ENCODE assay signal across 21 mouse cellular contexts in genomic region chr9:91409771-91410170, GRCm38 (mm10). TPM values are rescaled to one million over a fixed set of nuclear protein-coding genes. Genes with fewer than 3 reads are reported as not detected.
DNase-seq lines count a peak whose midpoint lies in the region; ATAC-seq and TF ChIP-seq lines count a peak whose summit lies in the region.
"Had no signal": no experiment of that assay in that cellular context is flagged by ENCODE, and none has a peak within 500 bp of the region (broad histone marks: within the 10 kb centered on the region; RNA-seq: fewer than 3 reads in every experiment).

No protein-coding gene starts in this region.

- H3K4me2 ChIP-seq in hindbrain, embryonic 13.5 days: peak overlapping the region; percentile 27; the same call in 1 of the 2 replicates
- H3K4me2 ChIP-seq in hindbrain, embryonic 12.5 days (replicated peaks): no peak overlapping the region; the same call in 1 of the 2 replicates
- H3K4me2 ChIP-seq in forebrain, postnatal 0 days (ENCODE audit: low read depth): no peak overlapping the region
- H3K4me2 ChIP-seq in neural tube, embryonic 13.5 days: peak overlapping the region; percentile 27
- H3K4me2 ChIP-seq: heart, embryonic 11.5 days; liver, embryonic 12.5 days; lung, embryonic 14.5 days had no signal

- H3K4me3 ChIP-seq in hindbrain, embryonic 13.5 days: no peak overlapping the region
- no peak overlapping the region for H3K4me3 ChIP-seq in hindbrain, embryonic 12.5 days
- no peak overlapping the region for H3K4me3 ChIP-seq in forebrain, postnatal 0 days (ENCODE audit: low read depth, low read length)
- no peak overlapping the region for H3K4me3 ChIP-seq in neural tube, embryonic 13.5 days
- no peak overlapping the region for H3K4me3 ChIP-seq in thymus, adult 2 months (ENCODE audit: control insufficient read depth, insufficient read depth, low read length)
- H3K4me3 ChIP-seq: left cerebral cortex, adult 2 months; liver, embryonic 12.5 days had no signal

- TF ChIP-seq POLR2A in brain, embryonic 14.5 days (IDR thresholded peaks at IDR 0.05; ENCODE audit: borderline replicate concordance, extremely low read depth, insufficient read depth, insufficient read length, poor library complexity, severe bottlenecking): no peak
- TF ChIP-seq POLR2A in thymus, adult 2 months (IDR thresholded peaks at IDR 0.05; ENCODE audit: control insufficient read depth, extremely low read depth, insufficient read depth, low read length, poor library complexity): no peak

- no peak overlapping the region for H3K9ac ChIP-seq in hindbrain, embryonic 13.5 days
- no peak overlapping the region for H3K9ac ChIP-seq in hindbrain, embryonic 12.5 days
- no peak overlapping the region for H3K9ac ChIP-seq in forebrain, postnatal 0 days
- H3K9ac ChIP-seq in neural tube, embryonic 13.5 days: no peak overlapping the region
- H3K9ac ChIP-seq: liver, embryonic 12.5 days; lung, embryonic 14.5 days had no signal

- no peak for ATAC-seq in hindbrain, embryonic 13.5 days (ENCODE audit: low FRiP score)
- no peak for ATAC-seq in hindbrain, embryonic 12.5 days (ENCODE audit: low FRiP score)
- ATAC-seq in forebrain, postnatal 0 days: no peak
- no peak for ATAC-seq in neural tube, embryonic 13.5 days (ENCODE audit: low read depth)
- ATAC-seq: intestine, postnatal 0 days; liver, embryonic 12.5 days had no signal

- intact Hi-C loops in heart, postnatal 14 days (cut with DNase I): no loop called here

- H3K27ac ChIP-seq in hindbrain, embryonic 13.5 days: no peak overlapping the region
- no peak overlapping the region for H3K27ac ChIP-seq in hindbrain, embryonic 12.5 days
- H3K27ac ChIP-seq in forebrain, postnatal 0 days (ENCODE audit: low read depth, low read length): peak overlapping the region; percentile 35; the same call in 1 of the 2 replicates
- H3K27ac ChIP-seq in neural tube, embryonic 13.5 days (replicated peaks): peak overlapping the region; percentile 52
- H3K27ac ChIP-seq in thymus, adult 2 months (ENCODE audit: control insufficient read depth, insufficient read depth, low read length): no peak overlapping the region
- H3K27ac ChIP-seq: left cerebral cortex, adult 2 months; liver, embryonic 12.5 days had no signal

- H3K27me3 ChIP-seq in hindbrain, embryonic 13.5 days: peaks cover 81% of the 10 kb centered on the region
- H3K27me3 ChIP-seq in hindbrain, embryonic 12.5 days: peaks cover 78% of the 10 kb centered on the region
- peaks cover 68% of the 10 kb centered on the region for H3K27me3 ChIP-seq in forebrain, postnatal 0 days (ENCODE audit: insufficient read depth, low read length)
- H3K27me3 ChIP-seq in neural tube, embryonic 13.5 days: peaks cover 79% of the 10 kb centered on the region
- peaks cover 12% of the 10 kb centered on the region for H3K27me3 ChIP-seq in thymus, adult 2 months (ENCODE audit: control insufficient read depth, insufficient read depth, low read length)

- WGBS in hindbrain, embryonic 13.5 days: 7% methylated on average over 3 of the region's 3 CpGs
- 0% methylated on average over 3 of the region's 3 CpGs for WGBS in hindbrain, embryonic 12.5 days
- WGBS in forebrain, postnatal 0 days: 13% methylated on average over 3 of the region's 3 CpGs
- 11% methylated on average over 3 of the region's 3 CpGs for WGBS in neural tube, embryonic 13.5 days
- WGBS in thymus, adult 2 months: 5% methylated on average over 3 of the region's 3 CpGs

- no peaks in the 10 kb centered on the region for H3K36me3 ChIP-seq in hindbrain, embryonic 13.5 days
- no peaks in the 10 kb centered on the region for H3K36me3 ChIP-seq in hindbrain, embryonic 12.5 days
- no peaks in the 10 kb centered on the region for H3K36me3 ChIP-seq in forebrain, postnatal 0 days (ENCODE audit: insufficient read depth)
- no peaks in the 10 kb centered on the region for H3K36me3 ChIP-seq in neural tube, embryonic 13.5 days
- no peaks in the 10 kb centered on the region for H3K36me3 ChIP-seq in thymus, adult 2 months (ENCODE audit: control insufficient read depth, insufficient read depth, low read length)
- H3K36me3 ChIP-seq: liver, embryonic 12.5 days had no signal

- peaks cover 16% of the 10 kb centered on the region for H3K4me1 ChIP-seq in hindbrain, embryonic 13.5 days (replicated peaks)
- H3K4me1 ChIP-seq in hindbrain, embryonic 12.5 days: peaks cover 9% of the 10 kb centered on the region; the same call in 1 of the 2 replicates
- H3K4me1 ChIP-seq in forebrain, postnatal 0 days (ENCODE audit: insufficient read depth): no peaks in the 10 kb centered on the region
- peaks cover 22% of the 10 kb centered on the region for H3K4me1 ChIP-seq in neural tube, embryonic 13.5 days (replicated peaks)
- no peaks in the 10 kb centered on the region for H3K4me1 ChIP-seq in thymus, adult 2 months (replicated peaks; ENCODE audit: control insufficient read depth, insufficient read depth, low read length)
- H3K4me1 ChIP-seq: liver, embryonic 12.5 days had no signal

- no peaks in the 10 kb centered on the region for H3K9me3 ChIP-seq in hindbrain, embryonic 13.5 days
- H3K9me3 ChIP-seq in hindbrain, embryonic 12.5 days (replicated peaks): no peaks in the 10 kb centered on the region
- no peaks in the 10 kb centered on the region for H3K9me3 ChIP-seq in forebrain, postnatal 0 days (ENCODE audit: low read length)
- H3K9me3 ChIP-seq in neural tube, embryonic 13.5 days: no peaks in the 10 kb centered on the region
- H3K9me3 ChIP-seq: liver, embryonic 12.5 days had no signal

- TF ChIP-seq CTCF in brain, embryonic 14.5 days (IDR thresholded peaks at IDR 0.05; ENCODE audit: borderline replicate concordance, extremely low read depth, insufficient read depth, insufficient read length): no peak
- no peak for TF ChIP-seq CTCF in forebrain, postnatal 0 days (IDR thresholded peaks at IDR 0.05; ENCODE audit: low read depth)
- TF ChIP-seq CTCF in thymus, adult 2 months (IDR thresholded peaks at IDR 0.05; ENCODE audit: borderline replicate concordance, control insufficient read depth, extremely low read depth, insufficient read depth, low read length, poor library complexity): no peak

- DNase-seq in brain, embryonic 14.5 days (ENCODE audit: low read depth): peak; percentile 47
- DNase-seq in forebrain, postnatal 0 days: no peak
- DNase-seq in heart, postnatal 14 days: no peak
- no peak for DNase-seq in thymus, adult 2 months
- no peak for DNase-seq in urinary bladder, postnatal 14 days (ENCODE audit: low spot score)
- DNase-seq: heart, postnatal 36 days; kidney, postnatal 10 days; lung, embryonic 14.5 days; lung, postnatal 4 days; spleen, adult 18-20 months; thymus, adult 18-20 months had no signal

RNA-seq across cellular contexts. Expression of gene Zic1, which starts 44.2 kb away (rescaled TPM):
- 13.7 and 21.3 TPM in 2 replicates for polyA plus RNA-seq in hindbrain, embryonic 13.5 days (2015; fragmentation: Nextera tagmentation; extraction: Ambion mirVana)
- 17.0 and 17.9 TPM in 2 replicates for polyA plus RNA-seq in hindbrain, embryonic 12.5 days (2016; fragmentation: Nextera tagmentation; extraction: Ambion mirVana)
- 576 and 642 TPM in 2 replicates for polyA plus RNA-seq in brain, embryonic 14.5 days (2012; rRNA removed)
- 65.4 and 127 TPM in 2 replicates for total RNA-seq in forebrain, postnatal 0 days (2014; rRNA removed)
- polyA plus RNA-seq in forebrain, postnatal 0 days (2015; fragmentation: Nextera tagmentation; extraction: Ambion mirVana): 4.4 and 8.9 TPM in 2 replicates
- 16.5 and 19.9 TPM in 2 replicates for polyA plus RNA-seq in neural tube, embryonic 13.5 days (2015; fragmentation: Nextera tagmentation; extraction: Ambion mirVana)
- not detected for total RNA-seq in heart, postnatal 14 days (2021)
- polyA plus RNA-seq in thymus, adult 2 months (2012; rRNA removed): 0.19 and 0.28 TPM in 2 replicates
- total RNA-seq: neutrophil, adult 5-6 weeks had no signal
- polyA plus RNA-seq: intestine, postnatal 0 days; liver, embryonic 12.5 days; lung, embryonic 14.5 days; stomach, embryonic 14.5 days had no signal

RNA-seq across cellular contexts. Expression of gene Zic4, which starts 47.6 kb away (rescaled TPM):
- polyA plus RNA-seq in hindbrain, embryonic 13.5 days (2015; fragmentation: Nextera tagmentation; extraction: Ambion mirVana): 42.7 and 58.2 TPM in 2 replicates
- 54.0 and 55.0 TPM in 2 replicates for polyA plus RNA-seq in hindbrain, embryonic 12.5 days (2016; fragmentation: Nextera tagmentation; extraction: Ambion mirVana)
- 89.6 and 91.1 TPM in 2 replicates for polyA plus RNA-seq in brain, embryonic 14.5 days (2012; rRNA removed)
- total RNA-seq in forebrain, postnatal 0 days (2014; rRNA removed): 44.3 and 99.2 TPM in 2 replicates
- 24.7 and 48.1 TPM in 2 replicates for polyA plus RNA-seq in forebrain, postnatal 0 days (2015; fragmentation: Nextera tagmentation; extraction: Ambion mirVana)
- polyA plus RNA-seq in neural tube, embryonic 13.5 days (2015; fragmentation: Nextera tagmentation; extraction: Ambion mirVana): 43.0 and 51.6 TPM in 2 replicates
- total RNA-seq in heart, postnatal 14 days (2021): not detected
- polyA plus RNA-seq in thymus, adult 2 months (2012; rRNA removed): not detected in 2 replicates
- total RNA-seq: heart, postnatal 36 days; neutrophil, adult 5-6 weeks had no signal
- polyA plus RNA-seq: heart, embryonic 11.5 days; intestine, postnatal 0 days; liver, embryonic 12.5 days; lung, embryonic 14.5 days; stomach, embryonic 14.5 days; urinary bladder, adult 2 months had no signal

Comparison
In these comparisons a context has a peak if more than half of its experiments do, and no peak if none do; other contexts are left out.
1. H3K4me2 ChIP-seq: peak in hindbrain, embryonic 13.5 days (single experiment) and neural tube, embryonic 13.5 days (single experiment); none in hindbrain, embryonic 12.5 days (single experiment) and forebrain, postnatal 0 days (single experiment).
2. H3K27ac ChIP-seq: peak in forebrain, postnatal 0 days (single experiment) and neural tube, embryonic 13.5 days (single experiment); none in hindbrain, embryonic 13.5 days (single experiment), hindbrain, embryonic 12.5 days (single experiment) and thymus, adult 2 months (single experiment).
3. RNA of gene Zic1, which starts 44.2 kb away (polyA plus RNA-seq): 576 to 642 TPM in brain, embryonic 14.5 days; 13.7 to 21.3 TPM in hindbrain, embryonic 13.5 days, 17.0 to 17.9 TPM in hindbrain, embryonic 12.5 days, 16.5 to 19.9 TPM in neural tube, embryonic 13.5 days, 4.4 to 8.9 TPM in forebrain, postnatal 0 days and 0.19 to 0.28 TPM in thymus, adult 2 months; every median in the first group is over 10 times any median in the second.
4. RNA of gene Zic4, which starts 47.6 kb away (polyA plus RNA-seq): 89.6 to 91.1 TPM in brain, embryonic 14.5 days, 42.7 to 58.2 TPM in hindbrain, embryonic 13.5 days, 54.0 to 55.0 TPM in hindbrain, embryonic 12.5 days, 24.7 to 48.1 TPM in forebrain, postnatal 0 days and 43.0 to 51.6 TPM in neural tube, embryonic 13.5 days; not detected in thymus, adult 2 months; every median in the first group is over 10 times any median in the second.